Mouse (Mus musculus): ENCODE data around the gene Nploc4.
"Not testable (repeated sequence)": the region's sequence is repeated elsewhere in the genome, so short reads cannot be mapped to it uniquely, and the experiment has no call there.

The Nploc4 gene

GRCm38 (mm10) chr11:120442765-120443280 lies 5.3 kb upstream of the Nploc4 start:
- DNase-seq (ENCODE audit: low spot score): no peak

DNA sequence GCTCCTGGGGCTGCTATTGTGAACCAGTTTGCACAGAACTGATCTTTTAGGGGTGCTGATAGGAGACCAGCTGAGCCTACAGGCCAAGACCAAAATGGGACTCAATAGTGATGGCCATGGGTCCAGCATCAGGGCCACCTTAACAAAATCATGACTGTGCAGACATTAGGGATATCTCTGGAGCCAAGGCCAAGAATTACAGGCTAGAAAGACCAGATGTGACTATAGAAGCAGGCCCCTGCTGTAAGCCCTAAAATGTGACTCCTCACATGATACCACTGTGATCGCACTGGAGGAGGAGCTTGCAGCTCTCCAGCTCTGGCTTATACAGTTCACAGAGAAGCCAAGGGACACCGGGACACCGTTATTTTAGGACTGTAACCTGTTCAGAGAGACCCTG lies 4.8 kb upstream of the Nploc4 start, which contains the start of gene Tspan10:
TSS of gene Tspan10 (plus strand) at position 301 of the 400 bp plus-strand sequence.
- DNase-seq (ENCODE audit: low spot score): no peak

- DNase-seq (ENCODE audit: low spot score): no peak
Measured at GRCm38 (mm10) chr11:120437857-120438385, 413 bp upstream of the Nploc4 start.

DNA sequence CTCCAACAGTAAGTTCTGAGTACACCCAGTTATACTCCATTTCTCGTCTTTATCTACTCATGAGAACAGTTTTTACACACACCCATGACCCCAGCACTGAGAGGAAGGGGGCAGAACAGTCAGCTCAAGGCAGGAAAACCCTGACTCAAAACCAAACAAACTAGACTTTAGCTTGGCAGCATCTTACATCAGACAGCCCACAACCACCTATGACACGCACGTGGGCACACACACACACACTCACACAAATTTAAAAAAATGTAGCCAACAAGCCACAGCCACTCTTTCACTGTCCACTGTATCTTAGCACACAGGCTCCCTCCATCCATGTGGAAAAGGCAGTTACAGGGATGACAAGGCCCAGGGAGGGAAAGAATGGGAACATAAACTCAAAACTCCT lies 10.8 kb downstream of the Nploc4 start:
- no peak for DNase-seq (ENCODE audit: low spot score)

DNA sequence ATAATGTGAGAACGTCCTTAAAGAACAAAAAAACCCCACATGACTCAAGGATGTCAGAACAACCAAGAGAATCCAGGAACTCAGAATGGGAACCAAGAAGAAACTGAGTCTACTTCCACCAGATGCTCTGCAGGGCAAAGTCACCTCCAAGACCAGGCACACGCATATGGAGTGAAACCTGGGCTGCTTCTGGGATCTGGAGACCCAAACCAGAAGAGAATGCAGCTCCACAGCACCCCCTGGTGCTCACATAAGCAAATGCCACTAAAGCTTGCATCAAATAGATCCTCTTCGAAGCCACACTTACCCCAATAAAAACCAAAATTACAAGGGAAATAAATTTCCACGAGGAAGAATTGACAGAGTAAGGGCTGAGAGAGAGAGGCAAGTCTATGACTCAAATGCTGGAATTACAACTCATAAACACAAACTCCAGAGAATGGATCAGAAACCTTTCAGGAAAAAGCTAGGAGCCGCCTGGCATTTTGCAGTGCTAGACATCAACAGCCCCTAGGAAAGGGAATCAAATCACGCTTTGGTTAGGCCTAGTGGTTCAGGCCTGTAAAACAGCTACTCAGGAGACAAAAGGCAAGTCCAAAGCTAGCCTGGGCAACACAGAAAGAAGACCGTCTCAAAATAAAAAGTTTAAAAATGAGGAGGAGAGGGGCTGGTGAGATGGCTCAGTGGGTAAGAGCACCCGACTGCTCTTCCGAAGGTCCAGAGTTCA lies 13.8 kb downstream of the Nploc4 start:
- DNase-seq (ENCODE audit: low spot score): peak; percentile 43

DNA sequence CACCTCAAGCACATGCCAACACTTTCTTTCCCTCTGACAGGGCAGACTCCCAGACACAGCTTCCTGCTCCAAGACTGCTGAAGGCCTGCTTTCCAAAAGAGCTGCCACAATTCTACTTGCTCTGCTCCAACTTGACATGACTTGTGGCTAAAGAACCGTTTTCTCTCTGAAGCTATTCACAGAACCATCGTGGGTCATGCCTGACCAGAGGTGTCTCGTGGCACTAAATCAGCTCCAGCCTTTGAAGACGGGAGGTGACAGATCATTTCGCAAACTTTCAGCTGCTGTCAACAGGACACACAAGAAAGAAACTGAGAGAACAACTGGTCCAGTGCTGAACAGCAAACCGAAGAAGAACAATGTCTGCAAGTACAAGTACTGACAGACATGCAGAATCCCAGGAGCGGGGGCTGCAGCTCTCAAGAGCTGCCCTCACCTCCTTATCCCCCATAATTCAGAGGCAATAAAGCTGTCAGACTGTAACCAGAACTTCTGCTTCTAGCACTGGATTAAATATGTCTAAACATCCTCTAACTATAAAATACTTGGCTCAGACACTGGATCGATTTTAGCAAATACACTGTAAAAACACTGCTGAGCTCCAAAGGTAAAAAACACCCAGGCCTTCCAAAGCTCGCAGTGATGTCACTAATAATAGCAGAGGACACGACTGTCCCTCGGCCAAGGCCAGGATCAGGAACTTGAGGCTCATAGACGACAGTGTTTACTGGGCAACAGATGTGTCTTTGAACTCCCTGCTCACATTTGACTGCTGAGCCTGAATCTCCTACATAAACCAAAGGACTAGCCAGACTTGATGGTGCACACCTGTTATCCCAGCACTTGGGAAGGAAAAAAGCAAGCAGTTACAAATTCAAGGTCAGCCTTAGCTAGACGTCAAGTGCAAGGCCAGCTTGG lies 14.6 kb downstream of the Nploc4 start:
- DNase-seq (ENCODE audit: low spot score): no peak

DNA sequence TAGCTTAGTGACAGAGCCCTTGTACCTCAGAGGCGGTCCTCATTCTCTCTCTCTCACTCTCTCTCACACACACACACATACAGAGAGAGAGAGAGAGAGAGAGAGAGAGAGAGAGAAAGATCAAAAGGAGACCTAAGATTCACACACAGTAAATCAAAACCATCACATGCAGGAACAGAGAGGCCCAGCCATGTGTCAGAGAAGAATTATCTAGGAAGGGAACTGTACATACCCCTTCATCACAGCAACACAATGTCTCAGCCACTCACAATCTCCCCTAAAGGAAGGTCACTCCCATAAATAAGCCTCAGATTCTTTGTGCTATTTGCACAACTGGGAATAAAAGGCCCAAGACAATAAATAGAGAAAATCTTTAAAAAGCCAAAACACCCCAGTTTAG lies 18.9 kb downstream of the Nploc4 start:
- no peak for DNase-seq (ENCODE audit: low spot score)

DNA sequence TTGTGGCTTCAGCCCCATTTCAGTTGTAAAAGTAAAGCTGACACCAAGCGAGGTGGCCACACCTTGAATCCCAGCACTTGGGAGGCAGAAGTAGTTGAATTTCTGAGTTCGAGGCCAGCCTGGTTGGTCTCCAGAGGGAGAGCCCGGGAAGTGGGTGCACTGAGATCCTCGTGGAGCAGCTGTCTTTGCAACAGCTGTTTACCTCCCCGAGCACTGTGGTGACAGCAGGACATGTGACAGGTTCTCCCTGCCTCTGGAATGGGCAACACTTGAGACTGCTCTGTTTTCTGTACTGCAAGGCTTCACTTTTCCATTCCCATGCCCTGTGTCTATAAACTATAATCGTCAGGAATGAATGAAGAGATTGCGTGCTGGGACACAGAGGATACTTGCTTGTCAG lies 19.7 kb downstream of the Nploc4 start:
- no peak for DNase-seq (ENCODE audit: low spot score)

DNA sequence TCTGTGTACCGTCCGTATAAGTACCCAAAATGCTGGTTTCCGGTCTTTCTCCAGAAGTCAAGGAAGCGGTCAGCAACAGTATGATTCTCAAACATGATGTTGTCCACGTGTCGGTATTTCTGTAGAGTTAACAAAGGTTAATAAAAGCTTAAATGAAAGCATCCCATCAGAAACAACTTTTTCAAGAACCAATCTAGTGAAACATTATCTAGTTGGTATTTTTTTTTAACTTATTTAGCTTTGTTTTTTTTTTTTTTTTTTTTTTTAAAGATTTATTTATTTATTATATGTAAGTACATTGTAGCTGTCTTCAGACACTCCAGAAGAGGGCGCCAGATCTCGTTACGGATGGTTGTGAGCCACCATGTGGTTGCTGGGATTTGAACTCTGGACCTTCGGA lies 23.9 kb downstream of the Nploc4 start:
- not testable (repeated sequence) for DNase-seq (ENCODE audit: low spot score)

GRCm38 (mm10) chr11:120406445-120406844 lies 31.1 kb downstream of the Nploc4 start:
- no peak for DNase-seq (ENCODE audit: low spot score)

DNA sequence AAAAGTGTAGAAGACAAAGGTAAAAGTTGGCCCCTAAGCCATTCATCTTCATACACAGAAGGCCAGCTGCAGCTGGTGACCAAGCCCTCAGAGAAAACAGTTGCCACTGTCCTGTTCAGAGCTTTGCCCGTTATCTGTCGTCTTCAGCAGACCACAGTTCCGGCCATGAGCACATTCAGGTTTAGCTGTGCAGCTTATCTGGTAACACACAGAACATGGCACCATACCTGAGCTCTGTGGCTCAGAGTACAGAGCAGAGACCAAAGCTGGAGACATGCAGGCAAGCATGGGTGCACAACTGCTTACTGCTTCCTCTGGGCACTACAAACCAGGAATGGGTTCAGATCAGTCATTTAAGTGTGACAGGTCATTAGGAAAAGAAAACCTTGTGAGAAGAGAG lies 31.6 kb downstream of the Nploc4 start:
- no peak for DNase-seq (ENCODE audit: low spot score)

GRCm38 (mm10) chr11:120404814-120405213 lies 32.7 kb downstream of the Nploc4 start:
- DNase-seq (ENCODE audit: low spot score): no peak

- no peak for DNase-seq (ENCODE audit: low spot score)
Measured at GRCm38 (mm10) chr11:120399319-120399718, 38.2 kb downstream of the Nploc4 start.

- no peak for DNase-seq (ENCODE audit: low spot score)
Measured at GRCm38 (mm10) chr11:120397602-120398001, 39.9 kb downstream of the Nploc4 start.

DNA sequence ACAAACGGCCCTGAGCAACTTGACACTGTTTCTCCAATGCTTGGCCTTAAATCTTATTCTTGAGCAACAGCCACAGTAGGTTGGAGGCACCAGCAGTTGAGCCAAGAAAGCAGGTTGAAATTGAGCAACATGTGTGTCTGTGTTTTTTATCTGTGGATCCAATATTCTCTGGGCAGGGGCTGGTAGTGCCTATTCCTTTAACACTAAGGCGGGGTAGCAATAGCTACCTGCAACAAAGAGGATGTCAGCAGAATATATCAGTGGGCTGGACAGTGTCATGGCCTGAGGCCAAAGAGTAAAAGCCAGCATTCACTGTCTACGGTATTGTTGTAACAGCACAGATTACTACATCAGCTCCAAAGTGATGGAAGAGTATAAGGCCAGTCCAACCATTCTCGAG lies 41.8 kb downstream of the Nploc4 start:
- DNase-seq (ENCODE audit: low spot score): no peak

GRCm38 (mm10) chr11:120388580-120388979 lies 48.9 kb downstream of the Nploc4 start:
- no peak for DNase-seq (ENCODE audit: low spot score)

DNA sequence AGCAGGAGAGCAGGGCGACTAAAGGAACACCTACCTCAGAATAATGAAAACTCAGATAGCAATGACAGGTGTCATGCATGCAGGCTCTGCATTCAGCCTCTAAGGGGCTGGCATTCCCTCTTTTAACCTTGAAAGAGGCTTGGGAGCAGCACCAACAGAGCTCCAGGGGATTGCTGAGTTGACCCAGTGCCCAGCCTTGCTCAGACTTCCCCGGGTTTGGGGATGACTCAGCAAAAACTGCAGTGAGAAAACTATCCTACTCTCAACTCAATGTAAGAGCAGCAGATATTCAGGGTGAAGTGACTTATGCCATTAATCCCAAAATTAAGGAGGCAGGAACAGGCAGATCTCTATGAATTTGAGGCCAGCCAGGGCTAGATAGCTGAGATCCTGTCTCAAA lies 50.4 kb downstream of the Nploc4 start:
- DNase-seq (ENCODE audit: low spot score): no peak

DNA sequence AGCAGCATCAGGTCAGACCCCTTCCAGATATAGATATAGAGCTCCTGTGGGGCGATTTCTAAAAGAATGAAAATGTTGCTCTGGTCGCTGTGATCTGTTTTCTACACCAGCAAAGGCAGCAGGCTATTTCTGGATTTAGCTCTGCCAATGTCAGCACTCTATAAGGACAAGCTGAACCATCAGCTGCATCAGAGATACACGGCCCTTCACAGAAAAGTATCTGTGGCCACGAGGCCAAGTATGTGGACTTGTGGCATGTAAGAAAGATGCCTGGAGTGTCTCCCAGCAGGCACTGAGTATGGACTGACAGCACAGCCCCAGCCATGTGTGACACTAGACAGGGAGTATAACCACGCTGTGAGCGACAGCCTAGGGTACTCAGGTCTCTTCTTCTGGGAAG lies 50.9 kb downstream of the Nploc4 start:
- DNase-seq (ENCODE audit: low spot score): no peak

GRCm38 (mm10) chr11:120382509-120382908 lies 55.0 kb downstream of the Nploc4 start:
- DNase-seq (ENCODE audit: low spot score): no peak

DNA sequence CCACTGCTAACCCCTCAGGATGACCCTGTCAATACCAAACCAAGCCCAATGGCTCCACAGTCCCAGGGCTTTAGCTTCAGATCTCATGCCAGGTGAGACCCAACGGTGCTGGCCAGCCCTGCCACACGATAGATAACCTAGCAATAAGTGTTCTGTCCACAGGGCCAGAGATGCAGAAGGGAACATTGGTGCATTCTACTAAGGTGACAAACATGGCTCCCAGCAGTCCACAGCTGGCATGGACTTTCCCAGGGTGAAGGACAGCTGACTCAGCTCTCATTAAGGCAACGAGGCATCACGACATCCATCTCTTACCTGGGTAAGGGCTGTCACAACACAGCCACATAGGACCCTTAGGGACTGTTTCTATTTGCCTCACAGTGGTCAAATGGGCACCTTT lies 56.4 kb downstream of the Nploc4 start:
- DNase-seq (ENCODE audit: low spot score): no peak

GRCm38 (mm10) chr11:120380271-120380670 lies 57.2 kb downstream of the Nploc4 start:
- no peak for DNase-seq (ENCODE audit: low spot score)

DNA sequence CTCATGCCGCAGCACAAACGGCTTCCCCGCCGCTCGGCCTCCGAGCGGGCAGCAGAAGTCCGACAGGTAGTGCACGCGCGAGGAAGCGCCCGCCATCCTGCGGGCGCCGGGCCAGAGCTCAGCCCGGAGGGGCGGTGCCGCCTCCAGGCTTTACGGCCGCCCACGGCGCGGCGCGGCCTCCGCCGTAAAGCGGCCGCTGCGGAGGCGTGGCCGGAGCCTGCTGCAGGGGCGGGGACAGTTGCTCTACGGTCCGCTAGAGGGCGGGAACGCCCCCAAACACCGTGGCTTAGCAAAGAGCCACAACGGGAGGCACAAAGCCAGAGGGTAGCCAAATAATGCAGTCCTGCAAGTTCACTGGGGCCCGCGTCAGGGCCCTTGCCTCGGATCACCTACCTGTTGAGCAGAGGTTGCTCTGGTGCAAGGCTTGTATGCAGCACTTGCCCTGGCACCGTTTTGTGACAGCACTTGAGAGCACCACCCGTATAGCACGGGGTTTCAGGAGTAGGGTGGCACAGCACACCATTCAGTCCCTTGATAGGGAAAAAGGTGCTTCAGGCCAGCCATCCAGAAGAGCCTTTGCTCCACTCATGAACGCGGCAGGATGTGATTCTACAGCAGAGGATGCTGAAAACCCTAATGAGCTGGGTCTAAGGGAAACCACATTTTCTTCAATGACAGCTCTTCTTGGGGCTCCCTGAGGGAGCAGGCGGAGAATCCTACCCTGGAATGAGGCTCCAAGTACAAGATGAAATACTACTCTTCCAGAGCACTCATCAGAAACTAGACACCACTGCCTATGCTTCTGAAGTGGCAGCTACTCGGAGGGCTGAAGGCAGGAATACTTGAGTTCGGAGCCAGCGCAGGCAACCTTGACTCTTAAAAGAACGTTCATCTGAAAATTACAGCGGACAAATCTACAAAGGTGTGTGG lies 58.6 kb downstream of the Nploc4 start, which contains the start of gene Faap100:
TSS of gene Faap100 (minus strand) at position 154 of the 930 bp plus-strand sequence.
- DNase-seq (ENCODE audit: low spot score): peak; percentile 84
